Mouse (Mus musculus): ENCODE data around the gene Skap1. TPM values are rescaled to one million over a fixed set of nuclear protein-coding genes. Genes with fewer than 3 reads are reported as not detected.
"Not testable (repeated sequence)": the region's sequence is repeated elsewhere in the genome, so short reads cannot be mapped to it uniquely, and the experiment has no call there.

The Skap1 gene
- polyA plus RNA-seq, 1 experiment from 2014 or later = 1.1 TPM

DNA sequence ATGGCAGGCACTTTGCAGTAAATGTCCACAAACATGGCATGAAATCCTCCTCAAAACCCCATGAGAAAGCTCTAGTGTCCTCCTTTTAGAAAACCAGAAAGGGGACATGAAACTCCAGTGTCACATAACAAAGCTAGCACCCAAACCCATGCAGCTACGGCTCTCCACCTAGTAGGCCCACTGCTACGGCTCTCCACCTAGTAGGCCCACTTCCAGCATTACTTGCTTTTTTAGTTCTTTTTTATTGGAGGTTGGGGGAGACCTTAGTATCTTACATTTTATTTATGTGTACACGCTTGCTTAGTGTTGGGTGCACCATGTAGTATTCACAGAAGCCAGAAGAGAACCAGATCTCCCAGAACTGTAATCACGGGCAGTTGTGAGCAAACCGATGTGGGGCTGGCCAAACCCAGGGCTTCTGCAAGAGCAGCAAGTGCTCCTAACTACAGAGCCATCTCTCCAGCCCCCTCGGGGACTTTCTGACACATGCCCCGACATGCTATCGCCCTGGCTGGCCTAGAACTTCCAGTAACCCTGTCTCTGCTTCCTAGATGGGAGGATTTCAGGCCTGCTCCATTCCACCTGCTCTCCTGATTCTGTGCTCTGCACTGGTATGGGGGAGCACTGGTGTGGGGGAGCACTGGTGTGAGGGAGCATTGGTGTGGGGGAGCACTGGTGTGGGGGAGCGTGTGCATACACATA lies 307.0 kb downstream of the Skap1 start:
- WGBS = 92% methylated on average over 9 of the region's 9 CpGs
- H3K4me3 ChIP-seq = no peak overlapping the region
- H3K27ac ChIP-seq (replicated peaks) = no peak overlapping the region
- no peaks in the 10 kb centered on the region for H3K9me3 ChIP-seq
- H3K27me3 ChIP-seq (replicated peaks) = no peaks in the 10 kb centered on the region
- H3K4me2 ChIP-seq = no peak overlapping the region
- peaks cover 64% of the 10 kb centered on the region for H3K36me3 ChIP-seq
- no peak overlapping the region for H3K9ac ChIP-seq
- peaks cover 3% of the 10 kb centered on the region for H3K4me1 ChIP-seq
- ATAC-seq (ENCODE audit: extremely low read depth, insufficient number of reproducible peaks, low FRiP score, low TSS enrichment) = no peak

- no peak overlapping the region for H3K4me3 ChIP-seq
- WGBS = 90% methylated on average over 9 of the region's 9 CpGs
- H3K9me3 ChIP-seq = no peaks in the 10 kb centered on the region
- no peak for ATAC-seq (ENCODE audit: extremely low read depth, insufficient number of reproducible peaks, low FRiP score, low TSS enrichment)
- no peak overlapping the region for H3K9ac ChIP-seq
- no peaks in the 10 kb centered on the region for H3K27me3 ChIP-seq (replicated peaks)
- H3K36me3 ChIP-seq = peaks cover 62% of the 10 kb centered on the region
- no peak overlapping the region for H3K4me2 ChIP-seq
- peaks cover 9% of the 10 kb centered on the region for H3K4me1 ChIP-seq
- H3K27ac ChIP-seq (replicated peaks) = no peak overlapping the region
Observed at GRCm38 (mm10) chr11:96772413-96772812, 308.0 kb downstream of the Skap1 start.

- Histone ChIP-seq H3K4me3 (no peak overlapping the region), H3K9ac (no peak overlapping the region), H3K36me3 (peaks cover 41% of the 10 kb centered on the region), H3K27ac (replicated peaks) (no peak overlapping the region), H3K9me3 (no peaks in the 10 kb centered on the region), H3K27me3 (replicated peaks) (no peaks in the 10 kb centered on the region), H3K4me2 (no peak overlapping the region), H3K4me1 (peaks cover 9% of the 10 kb centered on the region)
- 82% methylated on average over 3 of the region's 3 CpGs for WGBS
- no peak for ATAC-seq (ENCODE audit: extremely low read depth, insufficient number of reproducible peaks, low FRiP score, low TSS enrichment)
Observed at GRCm38 (mm10) chr11:96774536-96774935, 310.1 kb downstream of the Skap1 start.

- H3K4me3 ChIP-seq = no peak overlapping the region
- ATAC-seq (ENCODE audit: extremely low read depth, insufficient number of reproducible peaks, low FRiP score, low TSS enrichment) = no peak
- H3K4me2 ChIP-seq = no peak overlapping the region
- H3K27ac ChIP-seq (replicated peaks) = no peak overlapping the region
- peaks cover 9% of the 10 kb centered on the region for H3K4me1 ChIP-seq
- H3K36me3 ChIP-seq = peaks cover 36% of the 10 kb centered on the region
- WGBS = 78% methylated on average over 8 of the region's 8 CpGs
- no peaks in the 10 kb centered on the region for H3K27me3 ChIP-seq (replicated peaks)
- no peak overlapping the region for H3K9ac ChIP-seq
- H3K9me3 ChIP-seq = no peaks in the 10 kb centered on the region
Observed at GRCm38 (mm10) chr11:96775063-96775462, 310.7 kb downstream of the Skap1 start.

DNA sequence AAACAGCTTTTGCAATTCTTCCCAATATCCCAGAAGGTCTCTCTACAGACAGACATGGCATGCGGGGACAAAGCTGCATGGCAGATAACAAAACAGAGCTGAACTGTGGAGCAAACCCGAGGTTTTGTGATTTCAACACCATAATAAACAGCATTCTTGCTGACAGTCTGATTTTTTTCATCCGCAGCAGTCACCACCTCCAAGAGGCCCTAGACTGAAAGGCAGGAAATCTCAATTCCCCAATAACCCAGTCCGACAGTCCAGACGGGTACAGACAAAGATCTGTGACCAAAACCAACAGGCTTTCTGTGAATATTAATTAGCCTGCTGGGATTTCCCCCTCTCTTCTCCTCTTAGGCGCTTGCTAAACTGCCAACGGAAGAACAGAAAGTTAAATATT lies 311.3 kb downstream of the Skap1 start:
- ATAC-seq (ENCODE audit: extremely low read depth, insufficient number of reproducible peaks, low FRiP score, low TSS enrichment) = no peak

DNA sequence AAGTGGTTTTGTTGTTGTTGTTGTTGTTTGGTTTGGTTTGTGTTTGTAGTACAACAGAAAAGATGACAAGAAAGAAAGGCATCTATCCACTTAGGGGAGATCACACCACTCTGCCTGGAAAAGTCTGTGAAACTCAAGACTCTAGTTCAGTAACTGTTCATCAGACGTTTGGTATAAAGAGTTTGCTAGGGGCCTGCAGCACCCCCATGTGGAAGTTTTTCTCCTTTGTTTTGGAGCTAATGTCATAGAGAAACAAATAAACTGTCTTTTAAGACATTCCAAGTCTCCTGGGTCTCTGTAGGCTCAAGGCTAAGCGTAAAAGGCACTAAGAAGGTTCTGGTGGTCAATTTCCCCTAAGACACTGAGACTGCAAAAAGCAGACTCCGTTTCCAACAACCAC lies 311.7 kb downstream of the Skap1 start:
- no peak overlapping the region for H3K27ac ChIP-seq (replicated peaks)
- peak overlapping the region; percentile 92 for H3K4me2 ChIP-seq
- 0 out of 2 replicates have a peak overlapping the region, but pooled peaks have one; percentile 84 for H3K9ac ChIP-seq
- peaks cover 26% of the 10 kb centered on the region for H3K36me3 ChIP-seq
- WGBS = 56% methylated on average over 3 of the region's 3 CpGs
- H3K4me1 ChIP-seq = peaks cover 9% of the 10 kb centered on the region
- no peak for ATAC-seq (ENCODE audit: extremely low read depth, insufficient number of reproducible peaks, low FRiP score, low TSS enrichment)
- H3K27me3 ChIP-seq (replicated peaks) = no peaks in the 10 kb centered on the region
- peak overlapping the region; percentile 88 for H3K4me3 ChIP-seq
- H3K9me3 ChIP-seq = no peaks in the 10 kb centered on the region

More for the DNA sequence above, 311.3 kb downstream of the Skap1 start:
- Histone ChIP-seq H3K9me3 (no peaks in the 10 kb centered on the region), H3K27me3 (replicated peaks) (no peaks in the 10 kb centered on the region), H3K4me2 (no peak overlapping the region), H3K9ac (no peak overlapping the region), H3K36me3 (peaks cover 30% of the 10 kb centered on the region), H3K27ac (replicated peaks) (no peak overlapping the region), H3K4me3 (no peak overlapping the region), H3K4me1 (peaks cover 9% of the 10 kb centered on the region)
- WGBS = 77% methylated on average over 7 of the region's 7 CpGs

GRCm38 (mm10) chr11:96776968-96777962 lies 312.9 kb downstream of the Skap1 start, which contains the start of gene Snx11:
Gene Snx11 (minus strand): TSS chr11:96777559.
- H3K27ac ChIP-seq (replicated peaks) = peak within 1 kb of the TSS; percentile 70
- no peaks in the 10 kb centered on the region for H3K9me3 ChIP-seq
- H3K4me1 ChIP-seq = peaks cover 9% of the 10 kb centered on the region
- no peaks in the 10 kb centered on the region for H3K27me3 ChIP-seq (replicated peaks)
- H3K9ac ChIP-seq = peak within 1 kb of the TSS; percentile 84
- H3K4me2 ChIP-seq = peak within 1 kb of the TSS; percentile 92
- ATAC-seq (ENCODE audit: extremely low read depth, insufficient number of reproducible peaks, low FRiP score, low TSS enrichment) = peak; percentile 99
- WGBS = 1% methylated on average over 59 of the region's 59 CpGs
- H3K4me3 ChIP-seq = peak within 1 kb of the TSS; percentile 88
- H3K36me3 ChIP-seq = peaks cover 14% of the 10 kb centered on the region

- WGBS = 65% methylated on average over 10 of the region's 10 CpGs
- ATAC-seq (ENCODE audit: extremely low read depth, insufficient number of reproducible peaks, low FRiP score, low TSS enrichment) = not testable (repeated sequence)
- peak overlapping the region; percentile 70 for H3K27ac ChIP-seq (replicated peaks)
Observed at GRCm38 (mm10) chr11:96778061-96778627, 313.8 kb downstream of the Skap1 start.

GRCm38 (mm10) chr11:96780306-96780705 lies 315.9 kb downstream of the Skap1 start:
- Histone ChIP-seq H3K27ac (replicated peaks) (no peak overlapping the region), H3K4me1 (peaks cover 9% of the 10 kb centered on the region), H3K4me2 (no peak overlapping the region), H3K9me3 (no peaks in the 10 kb centered on the region), H3K27me3 (replicated peaks) (no peaks in the 10 kb centered on the region), H3K9ac (no peak overlapping the region), H3K4me3 (no peak overlapping the region), H3K36me3 (no peaks in the 10 kb centered on the region)
- 67% methylated on average over 5 of the region's 5 CpGs for WGBS
- ATAC-seq (ENCODE audit: extremely low read depth, insufficient number of reproducible peaks, low FRiP score, low TSS enrichment) = no peak

More at GRCm38 (mm10) chr11:96778061-96778627, 313.8 kb downstream of the Skap1 start:
- H3K36me3 ChIP-seq; H3K4me1 ChIP-seq; H3K27me3 ChIP-seq (replicated peaks); H3K9me3 ChIP-seq: not testable (repeated sequence)
- Histone ChIP-seq H3K4me3 (peak overlapping the region; percentile 88), H3K9ac (peak overlapping the region; percentile 77), H3K4me2 (peak overlapping the region; percentile 92)

DNA sequence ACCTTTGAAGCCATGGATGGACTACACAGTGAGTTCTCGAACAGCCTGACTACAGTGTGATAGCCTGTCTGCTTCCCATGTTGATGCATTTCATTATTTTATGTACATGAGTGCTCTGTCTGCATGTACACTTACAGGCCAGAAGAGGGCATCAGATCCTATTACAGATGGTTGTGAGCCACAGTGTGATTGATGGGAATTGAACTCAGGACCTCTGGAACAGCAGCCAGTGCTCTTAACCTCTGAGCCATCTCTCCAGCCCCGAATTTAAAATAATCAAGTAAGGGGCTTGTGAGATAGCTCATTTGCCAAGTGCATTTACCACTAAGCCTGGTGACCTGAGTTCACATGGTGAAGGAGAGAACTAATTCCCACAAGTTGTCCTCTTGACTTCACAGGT lies 317.0 kb downstream of the Skap1 start:
- WGBS = 69% methylated on average over 2 of the region's 2 CpGs
- peaks cover 6% of the 10 kb centered on the region for H3K4me1 ChIP-seq
- no peak overlapping the region for H3K4me3 ChIP-seq
- no peak for ATAC-seq (ENCODE audit: extremely low read depth, insufficient number of reproducible peaks, low FRiP score, low TSS enrichment)
- H3K9ac ChIP-seq = no peak overlapping the region
- H3K9me3 ChIP-seq = no peaks in the 10 kb centered on the region
- no peaks in the 10 kb centered on the region for H3K36me3 ChIP-seq
- H3K4me2 ChIP-seq = no peak overlapping the region
- no peak overlapping the region for H3K27ac ChIP-seq (replicated peaks)
- H3K27me3 ChIP-seq (replicated peaks) = no peaks in the 10 kb centered on the region

DNA sequence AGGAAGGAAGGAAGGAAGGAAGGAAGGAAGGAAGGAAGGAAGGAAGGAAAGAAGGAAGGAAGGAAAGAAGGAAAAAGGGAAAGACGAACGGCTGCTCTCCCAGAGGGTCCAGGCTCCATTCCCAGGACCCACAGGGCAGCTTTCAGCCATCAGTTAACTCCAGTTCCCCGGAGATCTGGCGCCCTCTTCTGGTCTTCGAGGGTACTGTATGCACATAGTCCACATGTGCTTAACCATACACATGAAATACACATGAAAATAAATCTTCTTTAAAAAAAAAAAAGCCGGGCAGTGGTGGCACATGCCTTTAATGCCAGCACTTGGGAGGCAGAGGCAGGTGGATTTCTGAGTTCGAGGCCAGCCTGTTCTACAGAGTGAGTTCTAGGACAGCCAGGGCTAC lies 320.5 kb downstream of the Skap1 start:
- H3K36me3 ChIP-seq; H3K4me3 ChIP-seq; H3K9ac ChIP-seq; ATAC-seq (ENCODE audit: extremely low read depth, insufficient number of reproducible peaks, low FRiP score, low TSS enrichment); H3K9me3 ChIP-seq; H3K27me3 ChIP-seq (replicated peaks); H3K27ac ChIP-seq (replicated peaks); H3K4me2 ChIP-seq; H3K4me1 ChIP-seq: not testable (repeated sequence)
- WGBS = 7% methylated on average over 7 of the region's 7 CpGs

Data from heart, embryonic 13.5 days (tissue).